ENCODE assay signal across 10 mouse cellular contexts in the genomic region with DNA sequence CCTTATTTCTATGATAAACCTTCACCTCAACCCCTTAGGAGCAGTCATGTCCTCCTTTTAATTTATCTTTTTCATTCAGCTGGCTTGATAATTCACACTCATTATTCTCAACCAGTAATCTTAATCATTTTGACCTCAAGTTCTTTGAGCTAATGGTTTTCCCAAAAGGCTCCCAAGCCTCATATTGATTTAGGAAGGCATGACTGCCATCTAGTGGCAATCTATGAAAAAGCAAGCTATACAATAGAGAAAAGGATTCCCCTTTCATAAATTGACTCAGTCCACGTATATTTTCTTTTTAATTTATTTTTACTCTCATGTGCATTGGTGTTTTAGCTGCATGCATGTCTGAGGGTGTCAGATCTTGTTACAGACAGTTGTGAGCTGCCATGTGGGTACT. TPM values are rescaled to one million over a fixed set of nuclear protein-coding genes. Genes with fewer than 3 reads are reported as not detected.
DNase-seq lines count a peak whose midpoint lies in the region; ATAC-seq and TF ChIP-seq lines count a peak whose summit lies in the region.
"Had no signal": no experiment of that assay in that cellular context is flagged by ENCODE, and none has a peak within 500 bp of the region (broad histone marks: within the 10 kb centered on the region; RNA-seq: fewer than 3 reads in every experiment).

No protein-coding gene starts in this region.

- 4% methylated on average over 1 of the region's 1 CpGs for WGBS in heart, adult 2 months
- 6% methylated on average over 1 of the region's 1 CpGs for WGBS in thymus, adult 2 months
- WGBS in intestine, embryonic 16.5 days, result 15% methylated on average over 1 of the region's 1 CpGs

- H3K27me3 ChIP-seq in heart, adult 2 months (ENCODE audit: control insufficient read depth, insufficient read depth, low read length), result no peaks in the 10 kb centered on the region
- H3K27me3 ChIP-seq in thymus, adult 2 months (ENCODE audit: control insufficient read depth, insufficient read depth, low read length), result peaks cover 2% of the 10 kb centered on the region
- no peaks in the 10 kb centered on the region for H3K27me3 ChIP-seq in splenic B cell, adult 2 months (ENCODE audit: control insufficient read depth, insufficient read depth, low read length, poor library complexity, severe bottlenecking)
- H3K27me3 ChIP-seq in intestine, embryonic 16.5 days (replicated peaks; ENCODE audit: control insufficient read depth, insufficient read depth, low read length), result no peaks in the 10 kb centered on the region

- peak; percentile 96 for TF ChIP-seq CTCF in heart, adult 2 months (IDR thresholded peaks at IDR 0.05)
- TF ChIP-seq CTCF in thymus, adult 2 months (IDR thresholded peaks at IDR 0.05; ENCODE audit: borderline replicate concordance, control insufficient read depth, extremely low read depth, insufficient read depth, low read length, poor library complexity), result no peak

- peaks cover 2% of the 10 kb centered on the region; the same call in 1 of the 2 replicates for H3K4me1 ChIP-seq in heart, adult 2 months (ENCODE audit: control insufficient read depth, insufficient read depth, low read length)
- H3K4me1 ChIP-seq in thymus, adult 2 months (replicated peaks; ENCODE audit: control insufficient read depth, insufficient read depth, low read length), result peaks cover 3% of the 10 kb centered on the region
- H3K4me1 ChIP-seq in intestine, embryonic 16.5 days (ENCODE audit: control insufficient read depth, insufficient read depth, low read length), result peaks cover 2% of the 10 kb centered on the region; the same call in 1 of the 2 replicates

- no peaks in the 10 kb centered on the region for H3K36me3 ChIP-seq in heart, adult 2 months (ENCODE audit: control insufficient read depth, insufficient read depth, low read length)
- no peaks in the 10 kb centered on the region for H3K36me3 ChIP-seq in thymus, adult 2 months (ENCODE audit: control insufficient read depth, insufficient read depth, low read length)
- no peaks in the 10 kb centered on the region for H3K36me3 ChIP-seq in splenic B cell, adult 2 months (ENCODE audit: control insufficient read depth, insufficient read depth, low read length, poor library complexity, severe bottlenecking)
- H3K36me3 ChIP-seq in intestine, embryonic 16.5 days (ENCODE audit: control insufficient read depth, insufficient read depth, low read length), result no peaks in the 10 kb centered on the region

- no peaks in the 10 kb centered on the region for H3K9me3 ChIP-seq in intestine, embryonic 16.5 days (ENCODE audit: control insufficient read depth, low read length)

- H3K27ac ChIP-seq in heart, adult 2 months, result no peak overlapping the region
- no peak overlapping the region for H3K27ac ChIP-seq in thymus, adult 2 months (ENCODE audit: control insufficient read depth, insufficient read depth, low read length)
- H3K27ac ChIP-seq in intestine, embryonic 16.5 days (ENCODE audit: low read length), result no peak overlapping the region

- no peak overlapping the region for H3K4me2 ChIP-seq in intestine, embryonic 16.5 days (ENCODE audit: low read depth, low read length)

- DNase-seq in heart, adult 2 months, result no peak
- DNase-seq in heart, postnatal 36 days, result no peak
- DNase-seq in thymus, adult 2 months, result peak; percentile 12
- no peak for DNase-seq in thymus, postnatal 36 days
- DNase-seq in embryo, embryonic 10.5 days (ENCODE audit: low spot score), result peak; percentile 86
- peak; percentile 71 for DNase-seq in splenic B cell, adult 2 months (ENCODE audit: low read depth, low spot score)
- DNase-seq: cerebellum, adult 11-12 months had no signal

- no peak for ATAC-seq in intestine, embryonic 16.5 days
- no peak for ATAC-seq in granulocyte monocyte progenitor cell, adult 5-6 weeks (replicated peaks; ENCODE audit: poor library complexity, severe bottlenecking)

- no peak overlapping the region for H3K9ac ChIP-seq in heart, adult 2 months (ENCODE audit: low read depth, low read length)
- no peak overlapping the region for H3K9ac ChIP-seq in intestine, embryonic 16.5 days (ENCODE audit: low read depth, low read length)

- intact Hi-C loops in heart, adult 2 months (cut with DNase I), result loop anchor here (2.0 to 5.0 kb wide), 3 partner anchors 47 to 898 kb away; no protein-coding TSS in a partner anchor
- intact Hi-C loops in heart, postnatal 36 days (cut with DNase I), result loop anchor here (1.0 to 2.0 kb wide), 2 partner anchors 46 to 495 kb away; no protein-coding TSS in a partner anchor

- TF ChIP-seq POLR2A in heart, adult 2 months (IDR thresholded peaks at IDR 0.05; ENCODE audit: insufficient read depth, low read depth, low read length), result no peak
- TF ChIP-seq POLR2A in thymus, adult 2 months (IDR thresholded peaks at IDR 0.05; ENCODE audit: control insufficient read depth, extremely low read depth, insufficient read depth, low read length, poor library complexity), result no peak

- TF ChIP-seq EP300 in heart, adult 2 months (IDR thresholded peaks at IDR 0.05; ENCODE audit: insufficient read depth, low read depth, low read length), result no peak

- no peak overlapping the region for H3K4me3 ChIP-seq in heart, adult 2 months
- H3K4me3 ChIP-seq in thymus, adult 2 months (ENCODE audit: control insufficient read depth, insufficient read depth, low read length), result no peak overlapping the region
- H3K4me3 ChIP-seq in intestine, embryonic 16.5 days (ENCODE audit: low read length), result no peak overlapping the region
- H3K4me3 ChIP-seq: myocyte had no signal

- no peaks in the 10 kb centered on the region for H3K79me2 ChIP-seq in heart, adult 2 months (replicated peaks; ENCODE audit: control insufficient read depth, insufficient read depth, low read length)

RNA-seq across cellular contexts. Expression of gene Rbm34, which starts 4.8 kb away (rescaled TPM):
- 1 to 10 TPM; 2.8 to 4.1 TPM for total RNA-seq in heart, adult 2 months (2021)
- polyA plus RNA-seq in heart, adult 2 months (2012; rRNA removed), result 0.90 and 1.2 TPM in 2 replicates
- total RNA-seq in heart, postnatal 36 days (2021), result 1 to 10 TPM; 3.1 to 3.4 TPM
- polyA plus RNA-seq in thymus, adult 2 months (2012; rRNA removed), result 3.4 and 3.7 TPM in 2 replicates
- 20.6 and 22.0 TPM in 2 replicates for polyA plus RNA-seq in intestine, embryonic 16.5 days (2015; fragmentation: Nextera tagmentation; extraction: Ambion mirVana)
- total RNA-seq in granulocyte monocyte progenitor cell, adult 5-6 weeks (2014; fragmentation: Nextera tagmentation), result 27.7 and 28.9 TPM in 2 replicates
- total RNA-seq in granulocyte monocyte progenitor cell, adult 5-6 weeks (2017), result 41.9 and 44.5 TPM in 2 replicates

RNA-seq across cellular contexts. Expression of gene Tomm20, which starts 30.1 kb away (rescaled TPM):
- 10 to 100 TPM; 70.1 to 96.2 TPM for total RNA-seq in heart, adult 2 months (2021)
- 67.8 and 195 TPM in 2 replicates for polyA plus RNA-seq in heart, adult 2 months (2012; rRNA removed)
- total RNA-seq in heart, postnatal 36 days (2021), result 10 to 100 TPM; 81.7 to 91.3 TPM
- 432 and 529 TPM in 2 replicates for polyA plus RNA-seq in thymus, adult 2 months (2012; rRNA removed)
- polyA plus RNA-seq in intestine, embryonic 16.5 days (2015; fragmentation: Nextera tagmentation; extraction: Ambion mirVana), result 314 and 329 TPM in 2 replicates
- 72.5 and 80.0 TPM in 2 replicates for total RNA-seq in granulocyte monocyte progenitor cell, adult 5-6 weeks (2014; fragmentation: Nextera tagmentation)
- total RNA-seq in granulocyte monocyte progenitor cell, adult 5-6 weeks (2017), result 237 and 273 TPM in 2 replicates

Comparison
In these comparisons a context has a peak if more than half of its experiments do, and no peak if none do; other contexts are left out.
1. DNase-seq: peak in thymus, adult 2 months (single experiment), embryo, embryonic 10.5 days (single experiment) and splenic B cell, adult 2 months (single experiment); none in heart, adult 2 months (0 of 2), heart, postnatal 36 days (0 of 2) and thymus, postnatal 36 days (0 of 2).
2. RNA of gene Rbm34, which starts 4.8 kb away (total RNA-seq): 27.7 to 44.5 TPM in granulocyte monocyte progenitor cell, adult 5-6 weeks; 2.8 to 4.1 TPM in heart, adult 2 months and 3.1 to 3.4 TPM in heart, postnatal 36 days; every median in the first group is over 4 times any median in the second.